Mouse (Mus musculus) erythroblast, embryonic 14.5 days (primary cell): Measurements from ENCODE around the gene Ikbke.

Experiments used
- GATA1 ChIP-seq: IDR thresholded peaks from 2 replicates; pipeline ENCODE4 v1.6.1; 2012; ENCODE audit warnings: low read length, inconsistent platforms, mixed read lengths
- TAL1 ChIP-seq: IDR thresholded peaks from 3 replicates; pipeline ENCODE4 v1.6.1; 2012; ENCODE audit warnings: low read length, inconsistent platforms, mixed read lengths

DNA sequence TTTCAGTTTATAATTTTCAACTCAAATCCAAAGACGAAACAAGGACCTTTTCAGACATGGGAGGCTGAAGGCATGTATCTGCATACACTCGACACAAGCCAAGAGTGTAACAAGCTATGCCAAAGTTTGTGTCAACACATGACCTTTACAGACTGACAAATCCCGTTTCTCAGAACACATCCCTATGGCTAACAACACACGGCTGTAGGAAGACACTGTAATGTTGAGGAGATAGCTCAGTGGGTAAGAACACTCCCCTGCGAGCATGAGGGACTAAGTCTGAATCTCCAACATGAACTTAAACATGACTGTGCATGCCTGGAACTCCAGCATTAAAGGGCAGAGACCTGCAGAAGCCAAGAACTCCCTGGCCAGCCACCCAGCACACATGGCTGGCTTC lies 73.1 kb downstream of the Ikbke start:
- TF ChIP-seq GATA1 = no peak
- no peak for TF ChIP-seq TAL1
